Mouse (Mus musculus) intestine, postnatal 0 days (tissue): ENCODE measurements around the gene Rchy1. TPM values are rescaled to one million over a fixed set of nuclear protein-coding genes. Genes with fewer than 3 reads are reported as not detected.

Experiments
- ATAC-seq: fragments of 200-750 bp; cut with Nextera tagmentation; 2 replicates; pipeline ENCODE4 v1.8.0; 2017; ENCODE audit warnings: mild to moderate bottlenecking, moderate TSS enrichment, moderate library complexity
- H3K27ac ChIP-seq: fragments of 300-500 bp; sonication (generic); 2 replicates; pipeline ENCODE4 v1.5.1; 2014; ENCODE audit warnings: mild to moderate bottlenecking, low read depth, low read length, moderate library complexity
- H3K27me3 ChIP-seq: fragments of 300-500 bp; sonication (generic); replicated peaks from 2 replicates; pipeline ENCODE4 v1.6.1; 2014; ENCODE audit warnings: low read length, mixed read lengths; ENCODE audit not compliant: control insufficient read depth, insufficient read depth
- H3K36me3 ChIP-seq: fragments of 300-500 bp; sonication (generic); 2 replicates; pipeline ENCODE4 v1.6.1; 2014; ENCODE audit warnings: mild to moderate bottlenecking, moderate library complexity; ENCODE audit not compliant: control insufficient read depth, insufficient read depth
- H3K4me1 ChIP-seq: fragments of 300-500 bp; sonication (generic); replicated peaks from 2 replicates; pipeline ENCODE4 v1.6.1; 2014; ENCODE audit warnings: antibody characterized with exemption, low read length, mixed read lengths; ENCODE audit not compliant: control insufficient read depth, insufficient read depth
- H3K4me2 ChIP-seq: fragments of 300-500 bp; sonication (generic); replicated peaks from 2 replicates; pipeline ENCODE4 v1.6.1; 2014; ENCODE audit warnings: low read depth, mild to moderate bottlenecking, moderate library complexity
- H3K4me3 ChIP-seq: fragments of 300-500 bp; sonication (generic); 2 replicates; pipeline ENCODE4 v1.5.1; 2014; ENCODE audit warnings: low read depth, low read length
- H3K9ac ChIP-seq: fragments of 300-500 bp; sonication (generic); 2 replicates; pipeline ENCODE4 v1.6.1; 2014; ENCODE audit warnings: mild to moderate bottlenecking, low read depth, low read length
- H3K9me3 ChIP-seq: fragments of 300-500 bp; sonication (generic); 2 replicates; pipeline ENCODE4 v1.6.1; 2016; ENCODE audit warnings: mixed run types; ENCODE audit not compliant: control insufficient read depth
- CTCF ChIP-seq: sonication (generic); IDR thresholded peaks from 2 replicates; pipeline ENCODE4 v1.5.1; 2016; ENCODE audit warnings: low read depth, mild to moderate bottlenecking, control low read depth, antibody characterized with exemption, moderate library complexity
- WGBS: fragments of 180-500 bp; shearing (Covaris S2); extraction: QIAGEN DNeasy Blood & Tissue Kit; methylation state at CpG from one replicate; pipeline ENCODE4 v1.1.7; 2014; 5-methylcytosine and 5-hydroxymethylcytosine counted together
- polyA plus RNA-seq: library from polyadenylated mRNA; unstranded; fragments of >200 nt; fragmentation: Nextera tagmentation; extraction: Ambion mirVana; gene quantifications from 2 replicates; pipeline ENCODE4 v1.2.1, GENCODE M21; 2015

Gene Rchy1
- polyA plus RNA-seq, 1 experiment from 2014 or later, result 63.7 TPM

GRCm38 (mm10) chr5:91993061-91993460, 30.2 kb upstream of the Rchy1 start:
- no peak overlapping the region for H3K9ac ChIP-seq
- no peak overlapping the region for H3K4me3 ChIP-seq
- H3K27ac ChIP-seq, result no peak overlapping the region
- TF ChIP-seq CTCF, result no peak
- WGBS, result 84% methylated on average over 2 of the region's 2 CpGs
- H3K4me2 ChIP-seq, result no peak overlapping the region
- no peaks in the 10 kb centered on the region for H3K4me1 ChIP-seq
- no peaks in the 10 kb centered on the region for H3K9me3 ChIP-seq
- no peak for ATAC-seq
- H3K36me3 ChIP-seq, result no peaks in the 10 kb centered on the region
- no peaks in the 10 kb centered on the region for H3K27me3 ChIP-seq

- Histone ChIP-seq H3K4me1 (no peaks in the 10 kb centered on the region), H3K4me2 (no peak overlapping the region), H3K9me3 (no peaks in the 10 kb centered on the region), H3K4me3 (no peak overlapping the region), H3K27me3 (no peaks in the 10 kb centered on the region), H3K27ac (no peak overlapping the region), H3K36me3 (no peaks in the 10 kb centered on the region), H3K9ac (no peak overlapping the region)
- WGBS, result 68% methylated on average over 6 of the region's 6 CpGs
- no peak for TF ChIP-seq CTCF
- no peak for ATAC-seq
These were observed 28.5 kb upstream of the Rchy1 start for GRCm38 (mm10) chr5:91991191-91991937.

GRCm38 (mm10) chr5:91989261-91989660, 26.4 kb upstream of the Rchy1 start:
- TF ChIP-seq CTCF, result no peak
- 86% methylated on average over 9 of the region's 9 CpGs for WGBS
- H3K27ac ChIP-seq, result no peak overlapping the region

GRCm38 (mm10) chr5:91987799-91988198, 24.9 kb upstream of the Rchy1 start:
- TF ChIP-seq CTCF, result no peak
- H3K4me2 ChIP-seq, result no peak overlapping the region
- 76% methylated on average over 2 of the region's 2 CpGs for WGBS
- no peak overlapping the region for H3K27ac ChIP-seq
- H3K9me3 ChIP-seq, result no peaks in the 10 kb centered on the region
- no peaks in the 10 kb centered on the region for H3K4me1 ChIP-seq
- no peaks in the 10 kb centered on the region for H3K36me3 ChIP-seq
- no peak overlapping the region for H3K9ac ChIP-seq
- no peak for ATAC-seq
- no peaks in the 10 kb centered on the region for H3K27me3 ChIP-seq
- H3K4me3 ChIP-seq, result no peak overlapping the region

More at GRCm38 (mm10) chr5:91989261-91989660, 26.4 kb upstream of the Rchy1 start:
- Histone ChIP-seq H3K9ac (no peak overlapping the region), H3K4me3 (no peak overlapping the region), H3K36me3 (no peaks in the 10 kb centered on the region), H3K4me1 (no peaks in the 10 kb centered on the region), H3K9me3 (no peaks in the 10 kb centered on the region), H3K27me3 (no peaks in the 10 kb centered on the region), H3K4me2 (no peak overlapping the region)
- ATAC-seq, result no peak

GRCm38 (mm10) chr5:91987236-91987635, 24.4 kb upstream of the Rchy1 start, which contains the start of gene Odaph:
Odaph (plus strand) TSS chr5:91987475.
- no peaks in the 10 kb centered on the region for H3K4me1 ChIP-seq
- ATAC-seq, result no peak
- H3K4me3 ChIP-seq, result no peak within 1 kb of the TSS
- 78% methylated on average over 4 of the region's 4 CpGs for WGBS
- H3K36me3 ChIP-seq, result no peaks in the 10 kb centered on the region
- no peak within 1 kb of the TSS for H3K9ac ChIP-seq
- H3K4me2 ChIP-seq, result no peak within 1 kb of the TSS
- H3K27ac ChIP-seq, result no peak within 1 kb of the TSS
- no peak for TF ChIP-seq CTCF
- no peaks in the 10 kb centered on the region for H3K27me3 ChIP-seq
- H3K9me3 ChIP-seq, result no peaks in the 10 kb centered on the region

GRCm38 (mm10) chr5:91985721-91986120, 22.9 kb upstream of the Rchy1 start:
- no peak for ATAC-seq
- H3K9me3 ChIP-seq, result no peaks in the 10 kb centered on the region
- no peak for TF ChIP-seq CTCF
- WGBS, result 63% methylated on average over 2 of the region's 2 CpGs
- no peak overlapping the region for H3K27ac ChIP-seq
- no peaks in the 10 kb centered on the region for H3K36me3 ChIP-seq
- no peak overlapping the region for H3K4me3 ChIP-seq
- no peaks in the 10 kb centered on the region for H3K27me3 ChIP-seq
- no peak overlapping the region for H3K9ac ChIP-seq
- no peaks in the 10 kb centered on the region for H3K4me1 ChIP-seq
- no peak overlapping the region for H3K4me2 ChIP-seq
